Mouse (Mus musculus): ENCODE data around the gene Txnrd3.

Txnrd3 gene

GRCm38 (mm10) chr6:89658342-89658741 lies 14.6 kb downstream of the Txnrd3 start:
- DNase-seq (ENCODE audit: low spot score): no peak

GRCm38 (mm10) chr6:89658931-89659330 lies 15.1 kb downstream of the Txnrd3 start:
- DNase-seq (ENCODE audit: low spot score): no peak

- DNase-seq (ENCODE audit: low spot score): no peak
Observed at GRCm38 (mm10) chr6:89659692-89660423, 16.1 kb downstream of the Txnrd3 start.

- no peak for DNase-seq (ENCODE audit: low spot score)
Observed at GRCm38 (mm10) chr6:89660490-89660889, 16.7 kb downstream of the Txnrd3 start.

- DNase-seq (ENCODE audit: low spot score): no peak
Observed at GRCm38 (mm10) chr6:89662521-89662920, 18.7 kb downstream of the Txnrd3 start.

GRCm38 (mm10) chr6:89665155-89665554 lies 21.4 kb downstream of the Txnrd3 start:
- DNase-seq (ENCODE audit: low spot score): no peak

GRCm38 (mm10) chr6:89665667-89666066 lies 21.9 kb downstream of the Txnrd3 start:
- DNase-seq (ENCODE audit: low spot score): no peak

- DNase-seq (ENCODE audit: low spot score): no peak
Observed at GRCm38 (mm10) chr6:89666976-89667375, 23.2 kb downstream of the Txnrd3 start.

- no peak for DNase-seq (ENCODE audit: low spot score)
Observed at GRCm38 (mm10) chr6:89669556-89669955, 25.8 kb downstream of the Txnrd3 start.

- no peak for DNase-seq (ENCODE audit: low spot score)
Observed at GRCm38 (mm10) chr6:89671431-89671830, 27.6 kb downstream of the Txnrd3 start.

- no peak for DNase-seq (ENCODE audit: low spot score)
Observed at GRCm38 (mm10) chr6:89672641-89673040, 28.9 kb downstream of the Txnrd3 start.

- DNase-seq (ENCODE audit: low spot score): no peak
Observed at GRCm38 (mm10) chr6:89673135-89673780, 29.5 kb downstream of the Txnrd3 start.

- no peak for DNase-seq (ENCODE audit: low spot score)
Observed at GRCm38 (mm10) chr6:89678522-89678921, 34.7 kb downstream of the Txnrd3 start.

GRCm38 (mm10) chr6:89679291-89679835 lies 35.6 kb downstream of the Txnrd3 start:
- DNase-seq (ENCODE audit: low spot score): peak; percentile 42

- DNase-seq (ENCODE audit: low spot score): peak; percentile 51
Observed at GRCm38 (mm10) chr6:89680155-89680554, 36.4 kb downstream of the Txnrd3 start.

GRCm38 (mm10) chr6:89684231-89684630 lies 40.4 kb downstream of the Txnrd3 start:
- no peak for DNase-seq (ENCODE audit: low spot score)

GRCm38 (mm10) chr6:89687100-89687499 lies 43.3 kb downstream of the Txnrd3 start:
- DNase-seq (ENCODE audit: low spot score): no peak

GRCm38 (mm10) chr6:89706624-89707023 lies 62.8 kb downstream of the Txnrd3 start:
- no peak for DNase-seq (ENCODE audit: low spot score)

- DNase-seq (ENCODE audit: low spot score): no peak
Observed at GRCm38 (mm10) chr6:89707240-89707639, 63.5 kb downstream of the Txnrd3 start, which contains the start of gene Vmn1r40. Vmn1r40 (plus strand) TSS chr6:89707540.

- no peak for DNase-seq (ENCODE audit: low spot score)
Observed at GRCm38 (mm10) chr6:89718051-89718450, 74.3 kb downstream of the Txnrd3 start.
